14 mouse cellular contexts compared by ENCODE assay signal in genomic region chr12:91626482-91626881, GRCm38 (mm10).
"Had no signal": no experiment of that assay in that cellular context is flagged by ENCODE, and none has a peak within 500 bp of the region (broad histone marks: within the 10 kb centered on the region; RNA-seq: fewer than 3 reads in every experiment).

No protein-coding gene starts in this region.

- H3K4me1 ChIP-seq: limb, embryonic 15.5 days; liver, embryonic 12.5 days; midbrain, embryonic 15.5 days; neural tube, embryonic 13.5 days had no signal

- H3K27me3 ChIP-seq: limb, embryonic 15.5 days; liver, embryonic 12.5 days; midbrain, embryonic 15.5 days; neural tube, embryonic 13.5 days had no signal

- H3K9me3 ChIP-seq: limb, embryonic 15.5 days; liver, embryonic 12.5 days; midbrain, embryonic 15.5 days; neural tube, embryonic 13.5 days had no signal

- H3K36me3 ChIP-seq: limb, embryonic 15.5 days; liver, embryonic 12.5 days; midbrain, embryonic 15.5 days; neural tube, embryonic 13.5 days had no signal

- ATAC-seq: liver, embryonic 12.5 days; midbrain, embryonic 15.5 days had no signal

- H3K27ac ChIP-seq: left cerebral cortex, adult 2 months; limb, embryonic 15.5 days; liver, embryonic 12.5 days; macrophage; midbrain, embryonic 15.5 days; neural tube, embryonic 13.5 days had no signal

- H3K4me2 ChIP-seq: limb, embryonic 15.5 days; liver, embryonic 12.5 days; lung, embryonic 14.5 days; midbrain, embryonic 11.5 days; midbrain, embryonic 15.5 days; neural tube, embryonic 13.5 days had no signal

- H3K4me3 ChIP-seq: left cerebral cortex, adult 2 months; limb, embryonic 15.5 days; liver, embryonic 12.5 days; megakaryocyte, embryonic 14.5 days; midbrain, embryonic 15.5 days; neural tube, embryonic 13.5 days had no signal

- DNase-seq: kidney, postnatal 25 days; lung, embryonic 14.5 days; lung, postnatal 14 days; right cerebral cortex, adult 18-20 months; right cerebral cortex, postnatal 25 days; thymus, postnatal 36 days had no signal

- H3K9ac ChIP-seq: limb, embryonic 15.5 days; liver, embryonic 12.5 days; lung, embryonic 14.5 days; midbrain, embryonic 15.5 days; neural tube, embryonic 13.5 days had no signal
